Mouse (Mus musculus) bone marrow, adult 2 months (tissue): ENCODE measurements around the gene Gm44596.

Experiments
- CTCF ChIP-seq: fragments of 200-500 bp; IDR thresholded peaks from 2 replicates; pipeline ENCODE4 v1.5.1; 2011; ENCODE audit warnings: low read length, control low read depth; ENCODE audit not compliant: control insufficient read depth, insufficient read depth
- POLR2A ChIP-seq: fragments of 200-500 bp; IDR thresholded peaks from 2 replicates; pipeline ENCODE4 v1.6.1; 2011; ENCODE audit warnings: low read depth, mild to moderate bottlenecking, control low read depth, low read length, borderline replicate concordance; ENCODE audit not compliant: control insufficient read depth

DNA sequence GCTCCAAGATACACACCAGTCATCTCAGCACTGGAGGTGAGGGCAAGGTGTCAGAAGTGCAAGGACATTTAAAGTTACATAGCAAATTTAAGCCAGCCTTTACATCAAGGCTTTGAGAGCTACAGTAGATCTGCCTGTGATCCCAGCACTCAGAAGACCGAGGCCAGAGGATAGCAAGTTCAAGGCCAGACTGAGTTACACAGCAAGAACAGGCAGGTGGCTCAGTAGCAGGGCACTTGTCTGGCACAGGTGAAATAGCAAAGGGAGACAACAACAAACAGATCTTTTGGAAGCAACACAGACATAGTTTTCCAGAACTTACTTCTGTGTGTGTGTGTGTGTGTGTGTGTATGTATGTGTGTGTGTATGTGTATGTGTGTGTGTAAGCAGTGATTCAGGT, 42.8 kb downstream of the Gm44596 start:
- TF ChIP-seq CTCF (no peak), POLR2A (no peak)
